Mouse (Mus musculus) lung, postnatal 25 days (tissue): ENCODE measurements at regions not wholly inside any gene's neighbourhood (a gene's known extent, or its start where the extent isn't known, plus 50 kb on each side); places are given as distances from the start of the nearest gene placed in this dataset.
A peak's percentile ranks its signal among the peaks of the same experiment; 100 is the strongest.
"Not testable (repeated sequence)": the region's sequence is repeated elsewhere in the genome, so short reads cannot be mapped to it uniquely, and the experiment has no call there.

Source experiments
- DNase-seq: peaks from one replicate; pipeline ENCODE4 v3.0.0; 2022; ENCODE audit warnings: low spot score

- no peak for DNase-seq
These were observed 345.9 kb upstream of the Atp10a start for GRCm38 (mm10) chr7:58310096-58310495.

DNA sequence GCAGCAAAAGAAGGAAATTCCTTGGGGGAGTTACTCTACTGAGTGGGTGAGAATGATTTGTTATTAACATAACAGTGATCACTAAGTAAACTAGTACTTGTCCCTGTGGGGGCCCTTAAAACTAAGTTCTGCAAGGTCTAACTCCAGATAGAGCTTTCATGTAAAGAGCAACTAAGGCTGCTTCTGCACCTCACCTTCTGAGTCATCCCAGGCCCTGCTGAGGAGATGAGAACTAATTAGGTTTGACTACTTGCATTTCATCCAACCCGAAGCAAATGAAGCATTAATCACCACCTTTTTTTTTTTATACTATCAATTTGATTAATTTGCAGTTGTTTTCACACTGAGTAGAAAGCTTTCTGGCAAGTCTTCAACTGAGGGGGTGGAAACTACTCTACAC lies 333.6 kb upstream of the Atp10a start:
- no peak for DNase-seq

DNA sequence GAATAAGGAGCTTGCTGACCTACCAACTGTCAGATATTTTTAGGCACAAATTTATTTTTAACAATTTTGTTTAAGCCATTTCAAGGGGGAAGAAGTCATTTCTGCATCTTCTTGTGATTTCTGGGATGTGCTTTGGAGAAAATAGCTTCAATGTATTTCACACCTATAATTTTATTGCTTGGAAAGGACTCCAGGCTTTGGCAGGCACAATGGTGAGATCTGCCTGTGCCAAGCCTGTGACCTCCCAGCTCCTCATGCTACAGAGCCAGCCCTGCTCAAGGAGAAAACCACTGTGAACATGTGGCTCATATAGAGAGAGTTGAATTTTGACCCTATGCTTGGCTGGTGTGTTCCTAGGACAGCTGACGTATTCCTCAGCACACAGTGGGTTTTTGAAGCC lies 288.6 kb upstream of the Atp10a start:
- DNase-seq, result no peak

GRCm38 (mm10) chr7:58383401-58383800 lies 272.6 kb upstream of the Atp10a start:
- DNase-seq, result no peak

DNA sequence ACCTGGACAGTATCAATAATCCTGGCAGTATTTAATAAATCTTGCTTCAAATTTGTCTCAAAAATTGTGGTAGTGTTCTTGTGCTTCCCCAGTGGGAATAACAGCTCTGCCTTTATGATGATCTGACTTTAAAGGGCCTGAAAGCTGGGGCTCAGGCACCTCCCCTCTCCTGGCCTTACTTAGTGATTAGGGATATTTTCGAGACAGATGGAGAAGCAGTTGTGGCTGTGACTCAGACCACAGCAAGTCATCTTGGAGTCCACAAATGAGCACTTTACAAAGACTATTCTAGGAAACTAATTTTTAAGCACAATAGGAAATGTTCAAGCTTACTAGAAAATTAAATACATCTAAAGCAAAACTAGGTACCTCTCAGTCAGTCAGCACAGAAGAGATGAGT lies 267.6 kb upstream of the Atp10a start:
- DNase-seq, result no peak

GRCm38 (mm10) chr7:58392391-58393115 lies 263.4 kb upstream of the Atp10a start:
- no peak for DNase-seq

DNA sequence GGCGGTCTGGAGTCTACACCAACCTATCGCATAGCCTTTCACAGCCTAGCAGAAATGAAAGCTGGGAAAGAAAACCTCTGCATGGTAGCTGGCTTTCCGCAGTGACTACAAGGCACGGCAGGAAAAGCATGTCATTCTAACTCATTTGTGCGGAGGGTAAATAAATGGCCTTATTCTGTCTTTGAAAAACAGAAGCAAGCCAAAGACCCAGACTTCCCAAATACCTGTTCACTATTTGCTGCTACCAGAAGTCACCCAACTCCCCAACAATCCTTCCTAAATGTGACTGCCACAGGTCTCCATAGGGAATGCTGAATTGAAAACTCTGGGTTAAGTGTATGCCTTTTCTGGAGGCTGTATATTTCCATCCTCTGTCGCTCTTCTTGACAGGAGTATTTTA lies 258.0 kb upstream of the Atp10a start:
- no peak for DNase-seq

- no peak for DNase-seq
These were observed 257.3 kb upstream of the Atp10a start for GRCm38 (mm10) chr7:58398558-58399144.

DNA sequence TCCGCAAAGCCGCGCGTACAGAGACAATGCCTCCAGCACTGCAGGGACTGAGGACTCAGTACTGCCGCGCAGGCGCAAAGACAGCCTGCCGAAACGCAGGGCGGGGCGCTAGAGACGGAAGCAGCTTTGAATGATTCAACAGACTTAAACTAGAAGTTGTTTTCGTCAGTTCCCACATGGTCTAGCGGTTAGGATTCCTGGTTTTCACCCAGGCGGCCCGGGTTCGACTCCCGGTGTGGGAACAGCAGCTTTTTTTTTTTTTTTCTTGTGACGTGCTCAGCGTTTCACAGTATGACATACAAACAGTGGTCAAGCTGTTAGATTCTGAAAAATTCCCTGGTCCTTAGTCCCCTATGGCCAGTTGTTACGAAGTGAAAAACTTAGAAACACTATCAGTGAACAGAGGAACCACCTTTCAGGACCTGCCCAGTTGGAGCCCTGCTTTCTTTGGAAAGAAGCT lies 256.8 kb upstream of the Atp10a start:
- peak; percentile 95 for DNase-seq

DNA sequence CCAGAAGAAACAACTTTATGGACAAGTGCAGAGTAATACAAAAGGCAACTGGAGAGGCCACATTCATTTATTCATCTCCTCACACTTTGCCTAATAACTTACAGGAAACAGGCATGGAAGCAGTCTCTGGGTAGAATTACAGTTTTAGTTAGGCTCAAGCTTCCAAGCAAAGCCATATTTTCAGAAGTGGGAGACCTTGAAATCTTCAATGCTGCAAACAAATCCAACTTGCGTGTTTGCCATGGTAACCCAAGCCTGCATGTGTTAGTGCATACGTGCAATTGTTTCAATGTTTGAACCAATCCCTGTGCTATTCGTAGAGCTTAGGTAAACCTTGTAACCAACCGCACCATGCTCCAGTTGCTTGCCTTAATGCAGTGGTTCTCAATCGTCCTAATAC lies 256.3 kb upstream of the Atp10a start:
- no peak for DNase-seq

- no peak for DNase-seq
These were observed 255.4 kb upstream of the Atp10a start for GRCm38 (mm10) chr7:58400594-58400993.

GRCm38 (mm10) chr7:58436888-58437625 lies 218.9 kb upstream of the Atp10a start:
- no peak for DNase-seq

- DNase-seq, result no peak
These were observed 213.3 kb upstream of the Atp10a start for GRCm38 (mm10) chr7:58442535-58443184.

DNA sequence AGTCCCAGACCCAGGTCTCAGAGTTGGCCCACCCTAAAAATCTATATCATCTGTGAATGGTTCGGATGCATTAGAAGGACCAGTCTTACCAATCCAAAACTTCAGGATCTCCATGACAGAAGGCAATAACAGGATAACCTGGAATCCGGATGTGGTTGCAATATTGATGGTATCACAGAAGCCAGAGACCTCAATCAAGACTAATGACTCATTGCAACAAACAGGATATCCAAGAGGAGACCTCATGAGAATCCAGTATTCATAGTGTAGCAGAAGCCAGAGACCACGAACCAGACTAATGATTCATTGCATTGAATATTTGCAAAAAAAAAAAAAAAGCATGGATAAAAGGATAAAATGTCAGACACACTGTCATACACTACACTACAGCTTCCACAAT lies 212.7 kb upstream of the Atp10a start:
- no peak for DNase-seq

- no peak for DNase-seq
These were observed 210.2 kb upstream of the Atp10a start for GRCm38 (mm10) chr7:58445781-58446180.

GRCm38 (mm10) chr7:58446261-58446660 lies 209.7 kb upstream of the Atp10a start:
- DNase-seq, result no peak

- peak; percentile 35 for DNase-seq
These were observed 207.2 kb upstream of the Atp10a start for GRCm38 (mm10) chr7:58448727-58449126.

- peak; percentile 3 for DNase-seq
These were observed 204.0 kb upstream of the Atp10a start for GRCm38 (mm10) chr7:58451981-58452380.

DNA sequence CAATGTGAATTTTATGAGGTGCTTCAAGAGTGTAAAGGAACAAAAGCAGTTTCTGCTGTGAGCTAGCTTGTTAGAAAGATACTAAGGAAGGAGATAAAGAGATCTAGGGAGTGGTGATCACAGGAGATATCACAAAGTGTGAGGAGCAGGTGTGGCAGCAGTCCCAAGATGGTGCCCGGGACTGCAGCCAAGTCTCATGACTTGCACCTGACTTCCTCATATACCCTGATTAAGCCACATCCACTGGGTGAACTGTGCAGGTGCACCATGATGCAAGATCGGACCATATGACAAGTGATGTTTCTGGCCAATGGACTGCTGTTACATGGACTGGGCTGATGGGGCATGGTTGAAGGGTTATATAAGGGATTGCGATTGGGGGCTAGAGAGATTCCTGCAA lies 197.8 kb upstream of the Atp10a start:
- DNase-seq, result not testable (repeated sequence)

GRCm38 (mm10) chr7:58460939-58461338 lies 195.0 kb upstream of the Atp10a start:
- DNase-seq, result no peak

- no peak for DNase-seq
These were observed 182.8 kb upstream of the Atp10a start for GRCm38 (mm10) chr7:58473150-58473549.

- no peak for DNase-seq
These were observed 180.8 kb upstream of the Atp10a start for GRCm38 (mm10) chr7:58475139-58475538.

- DNase-seq, result no peak
These were observed 167.7 kb upstream of the Atp10a start for GRCm38 (mm10) chr7:58488250-58488649.
